Mouse (Mus musculus) ES-E14 (cell line): ENCODE data around the gene Zbtb40. TPM values are rescaled to one million over a fixed set of nuclear protein-coding genes. Genes with fewer than 3 reads are reported as not detected.

ENCODE experiments used
- DNase-seq: peaks from one replicate; pipeline ENCODE4 v3.0.0-alpha.2; 2013; ENCODE audit warnings: low read depth, low spot score
- H3K27ac ChIP-seq: 2 replicates; pipeline ENCODE4 v1.5.1; 2012; ENCODE audit warnings: low read depth, mild to moderate bottlenecking, low read length, moderate library complexity, mixed read lengths; ENCODE audit not compliant: poor library complexity, insufficient read depth, severe bottlenecking
- H3K36me3 ChIP-seq: 2 replicates; pipeline ENCODE4 v1.6.1; 2012; ENCODE audit warnings: mild to moderate bottlenecking, low read length, moderate library complexity, mixed read lengths; ENCODE audit not compliant: control insufficient read depth, poor library complexity, insufficient read depth, severe bottlenecking
- H3K4me1 ChIP-seq, 2 experiments: fragments of 150-350 bp in 1 of 2; sonication (generic) in 1 of 2; 2 replicates each; pipeline ENCODE4 v1.6.1; 2012; ENCODE audit warnings: low read length in 2 of 2, mild to moderate bottlenecking in 1 of 2, mixed read lengths in 1 of 2; ENCODE audit not compliant: control insufficient read depth in 2 of 2, insufficient read depth in 2 of 2, poor library complexity in 1 of 2
- H3K4me3 ChIP-seq, 2 experiments: fragments of 150-350 bp in 1 of 2; sonication (generic) in 1 of 2; 2 replicates each; pipeline ENCODE4 v1.5.1; 2012; ENCODE audit warnings: low read length in 2 of 2, low read depth in 1 of 2, mild to moderate bottlenecking in 1 of 2, mixed read lengths in 1 of 2; ENCODE audit not compliant: insufficient read depth in 1 of 2, poor library complexity in 1 of 2, severe bottlenecking in 1 of 2
- H3K9ac ChIP-seq: 2 replicates; pipeline ENCODE4 v1.6.1; 2012; ENCODE audit warnings: low read depth, mild to moderate bottlenecking, low read length, mixed read lengths; ENCODE audit not compliant: poor library complexity, insufficient read depth, severe bottlenecking
- H3K9me3 ChIP-seq: fragments of 150-350 bp; sonication (generic); 2 replicates; pipeline ENCODE4 v1.6.1; 2012; ENCODE audit warnings: low read depth, mild to moderate bottlenecking, low read length; ENCODE audit not compliant: control insufficient read depth, insufficient read depth
- CHD2 ChIP-seq: IDR thresholded peaks from 2 replicates; pipeline ENCODE4 v1.6.1; 2014; ENCODE audit warnings: mild to moderate bottlenecking, low read depth, low read length, inconsistent platforms
- HCFC1 ChIP-seq: IDR thresholded peaks from 2 replicates; pipeline ENCODE4 v1.6.1; 2012; ENCODE audit warnings: low read length, inconsistent platforms, borderline replicate concordance; ENCODE audit not compliant: insufficient read depth
- MAFK ChIP-seq: IDR thresholded peaks from 2 replicates; pipeline ENCODE4 v1.6.1; 2014; ENCODE audit warnings: mild to moderate bottlenecking, low read depth, low read length, inconsistent platforms; ENCODE audit not compliant: insufficient read depth
- ZC3H11A ChIP-seq: IDR thresholded peaks from 2 replicates; pipeline ENCODE4 v1.6.1; 2012; ENCODE audit warnings: low read depth, mild to moderate bottlenecking, inconsistent platforms, low read length, borderline replicate concordance
- ZNF384 ChIP-seq: IDR thresholded peaks from 2 replicates; pipeline ENCODE4 v1.6.1; 2012; ENCODE audit warnings: low read depth, low read length, inconsistent platforms
- in situ Hi-C, 2 experiments: fragments of 600-800 bp; cut with MboI; formaldehyde crosslinking; loops; one replicate each; pipeline ENCODE4 v1.15.1; 2025; ENCODE audit warnings: low sequenced_read_pairs in 2 of 2, inconsistent platforms in 1 of 2; ENCODE audit not compliant: unreplicated experiment in 2 of 2
- total RNA-seq: library from RNA; depleted of rRNA; stranded (reverse); fragments of 300-350 nt; gene quantifications from 2 replicates; pipeline ENCODE4 v1.2.3, GENCODE M21; 2012

Gene Zbtb40
- total RNA-seq, 1 experiment, result 12.7 TPM

DNA sequence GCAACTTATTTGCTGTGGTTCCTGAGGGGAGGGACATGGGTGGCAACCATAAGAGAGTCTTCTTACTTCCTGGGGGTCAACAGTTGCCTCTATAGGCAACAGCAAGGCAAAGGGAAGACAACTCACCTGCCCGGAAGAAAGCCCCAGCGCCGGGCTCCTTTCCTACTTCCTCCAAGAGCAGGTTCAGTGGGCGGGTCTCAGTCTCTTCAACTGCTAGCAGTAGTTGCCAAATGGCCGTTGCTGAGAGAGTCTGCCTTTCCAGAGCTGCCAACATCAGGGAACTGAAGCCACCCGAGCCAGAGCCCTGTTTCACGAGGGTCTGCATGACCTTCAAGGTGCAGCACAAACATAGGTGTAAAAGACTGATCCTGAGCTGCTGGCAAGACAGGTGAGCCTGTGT is 50.2 kb downstream of the Zbtb40 start:
- Histone ChIP-seq H3K9me3 (no peaks in the 10 kb centered on the region), H3K4me1 (peaks cover 0 to 4% of the 10 kb centered on the region in 2 experiments; a peak in 1 of 4 replicates), H3K27ac (no peak overlapping the region), H3K4me3 (no peak overlapping the region), H3K36me3 (peaks cover 30% of the 10 kb centered on the region), H3K9ac (no peak overlapping the region)
- in situ Hi-C loops, result no loop called here
- TF ChIP-seq MAFK (no peak), HCFC1 (no peak)
- no peak for DNase-seq

DNA sequence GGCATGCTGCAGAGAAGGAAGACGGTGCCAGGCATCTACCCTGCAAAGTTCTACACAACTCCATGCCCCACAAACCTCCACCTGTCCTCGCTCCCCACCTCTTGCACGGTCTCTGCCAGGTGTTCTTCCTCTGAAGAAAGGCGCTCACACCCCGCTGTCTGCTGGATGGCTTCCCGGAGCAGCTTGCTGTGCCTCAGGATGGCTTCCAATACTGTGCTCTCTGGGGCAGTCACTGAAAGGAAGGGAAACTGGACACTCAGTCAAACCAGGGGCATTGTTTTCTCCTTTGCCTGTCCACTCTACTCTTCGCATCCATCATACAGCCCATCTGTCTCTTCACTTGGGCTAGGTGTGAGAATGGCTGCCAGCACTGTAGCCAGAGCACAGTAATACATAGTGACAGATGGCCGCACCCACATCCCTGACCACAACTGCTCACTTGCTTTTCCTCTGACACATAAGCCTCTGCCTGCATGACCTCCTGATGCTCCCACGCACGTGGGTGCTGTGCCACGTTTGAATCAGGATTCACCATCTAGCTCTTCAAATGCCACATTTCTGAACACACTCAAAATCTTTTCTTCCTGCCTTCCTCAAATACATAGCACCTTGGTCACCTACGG is 50.8 kb downstream of the Zbtb40 start:
- H3K4me1 ChIP-seq, result peaks cover 0 to 4% of the 10 kb centered on the region in 2 experiments; a peak in 1 of 4 replicates
- H3K9me3 ChIP-seq, result no peaks in the 10 kb centered on the region
- no peak for TF ChIP-seq ZC3H11A
- TF ChIP-seq ZNF384, result no peak
- TF ChIP-seq HCFC1, result no peak
- no peak for TF ChIP-seq MAFK
- TF ChIP-seq CHD2, result no peak
- in situ Hi-C loops, result no loop called here
- peaks cover 30% of the 10 kb centered on the region for H3K36me3 ChIP-seq
- no peak overlapping the region for H3K27ac ChIP-seq
- no peak overlapping the region for H3K4me3 ChIP-seq
- H3K9ac ChIP-seq, result no peak overlapping the region
- no peak for DNase-seq

DNA sequence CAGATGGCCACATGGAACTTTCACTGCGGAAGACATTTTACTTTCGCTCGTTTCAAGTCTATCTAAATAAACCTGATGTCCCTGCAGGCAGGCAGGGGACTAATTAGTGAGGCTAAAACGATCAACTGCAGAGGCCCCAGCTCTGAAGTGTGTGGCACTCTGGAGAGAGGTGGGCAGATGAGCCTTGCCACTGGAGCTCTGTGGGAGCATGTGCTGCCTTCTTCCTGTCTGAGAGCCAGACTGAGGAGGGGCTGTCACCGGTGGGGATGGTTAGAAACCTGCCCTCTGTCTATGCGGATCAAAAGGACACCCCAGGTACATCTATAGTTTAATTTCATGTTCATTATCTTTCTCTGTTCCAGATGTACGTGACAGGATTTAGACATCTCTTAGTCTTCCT is 51.7 kb downstream of the Zbtb40 start:
- TF ChIP-seq ZNF384 (no peak), MAFK (no peak), CHD2 (no peak), ZC3H11A (no peak), HCFC1 (no peak)
- Histone ChIP-seq H3K36me3 (peaks cover 30% of the 10 kb centered on the region), H3K4me3 (no peak overlapping the region), H3K9me3 (no peaks in the 10 kb centered on the region), H3K27ac (no peak overlapping the region), H3K4me1 (peaks cover 0 to 4% of the 10 kb centered on the region in 2 experiments; a peak in 1 of 4 replicates), H3K9ac (no peak overlapping the region)
- no peak for DNase-seq
- in situ Hi-C loops, result no loop called here

DNA sequence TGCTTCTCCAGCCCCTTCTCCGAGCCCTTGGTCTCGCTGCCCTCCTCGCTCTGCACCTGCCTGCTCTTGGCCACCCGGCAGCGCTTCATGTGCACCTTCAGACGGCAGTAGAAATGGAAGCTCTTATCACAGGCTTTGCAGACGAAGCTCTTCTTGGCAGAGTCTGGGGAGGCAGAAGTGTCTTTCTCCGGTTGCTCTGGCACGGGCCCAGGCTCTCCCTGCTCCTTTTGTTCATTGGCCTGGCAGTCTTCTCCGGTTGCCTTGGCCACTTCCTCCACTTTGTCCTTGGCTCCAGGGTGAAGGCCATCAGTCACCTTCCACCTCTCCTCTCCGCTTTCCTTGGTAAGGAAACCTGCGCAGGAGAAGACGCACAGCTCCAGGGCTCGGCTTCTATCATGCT is 53.2 kb downstream of the Zbtb40 start:
- Histone ChIP-seq H3K27ac (no peak overlapping the region), H3K36me3 (peaks cover 34% of the 10 kb centered on the region), H3K9me3 (no peaks in the 10 kb centered on the region), H3K9ac (no peak overlapping the region), H3K4me1 (peaks cover 0 to 4% of the 10 kb centered on the region in 2 experiments; a peak in 1 of 4 replicates), H3K4me3 (no peak overlapping the region)
- in situ Hi-C loops, result no loop called here
- DNase-seq, result no peak
- TF ChIP-seq ZC3H11A, result no peak
- TF ChIP-seq CHD2, result no peak
- TF ChIP-seq HCFC1, result no peak
- no peak for TF ChIP-seq ZNF384
- TF ChIP-seq MAFK, result no peak
